Mouse (Mus musculus) cerebellum, adult 2 months (tissue): Measurements from ENCODE around the gene 1700113H08Rik.

ENCODE experiments used
- CTCF ChIP-seq: fragments of 200-500 bp; IDR thresholded peaks from 2 replicates; pipeline ENCODE4 v1.5.1; 2011; ENCODE audit warnings: low read depth, mild to moderate bottlenecking, control low read depth, low read length, moderate library complexity, borderline replicate concordance; ENCODE audit not compliant: insufficient read depth
- POLR2A ChIP-seq: fragments of 200-500 bp; IDR thresholded peaks from 2 replicates; pipeline ENCODE4 v1.6.1; 2011; ENCODE audit warnings: low read length, control low read depth, borderline replicate concordance; ENCODE audit not compliant: insufficient read depth

GRCm38 (mm10) chr10:87057500-87058250 is at the start of gene 1700113H08Rik:
- TF ChIP-seq CTCF (no peak), POLR2A (no peak)
